Comparison of ENCODE assay signal across 26 mouse cellular contexts in genomic region chr8:58313482-58313881, GRCm38 (mm10).
"Had no signal": no experiment of that assay in that cellular context is flagged by ENCODE, and none has a peak within 500 bp of the region (broad histone marks: within the 10 kb centered on the region; RNA-seq: fewer than 3 reads in every experiment).

No protein-coding gene starts in this region.

- H3K9me3 ChIP-seq: heart, embryonic 13.5 days; heart, embryonic 15.5 days; hindbrain, embryonic 13.5 days; intestine, embryonic 15.5 days; limb, embryonic 13.5 days; limb, embryonic 15.5 days; liver, embryonic 12.5 days had no signal

- H3K36me3 ChIP-seq: heart, embryonic 13.5 days; heart, embryonic 15.5 days; hindbrain, embryonic 13.5 days; intestine, embryonic 15.5 days; limb, embryonic 13.5 days; limb, embryonic 15.5 days; liver, embryonic 12.5 days had no signal

- DNase-seq: gastrocnemius, postnatal 14 days; gastrocnemius, postnatal 36 days; heart, adult 11 months; heart, adult 2 months; heart, postnatal 14 days; heart, postnatal 36 days; kidney, adult 18-20 months; kidney, adult 8-10 months; kidney, postnatal 10 days; kidney, postnatal 25 days; kidney, postnatal 4 days; left cerebral cortex, postnatal 4 days had no signal

- H3K4me3 ChIP-seq: heart, adult 2 months; heart, embryonic 13.5 days; heart, embryonic 15.5 days; hindbrain, embryonic 13.5 days; intestine, embryonic 15.5 days; layer of hippocampus, adult 2 months; left cerebral cortex, adult 2 months; limb, embryonic 13.5 days; limb, embryonic 15.5 days; liver, embryonic 12.5 days had no signal

- H3K4me1 ChIP-seq: heart, embryonic 13.5 days; heart, embryonic 15.5 days; hindbrain, embryonic 13.5 days; intestine, embryonic 15.5 days; limb, embryonic 13.5 days; limb, embryonic 15.5 days; liver, embryonic 12.5 days had no signal

- H3K4me2 ChIP-seq: heart, embryonic 11.5 days; heart, embryonic 13.5 days; heart, embryonic 15.5 days; hindbrain, embryonic 13.5 days; intestine, embryonic 15.5 days; limb, embryonic 13.5 days; limb, embryonic 15.5 days; liver, embryonic 12.5 days had no signal

- H3K27me3 ChIP-seq: heart, embryonic 13.5 days; heart, embryonic 15.5 days; hindbrain, embryonic 13.5 days; intestine, embryonic 15.5 days; limb, embryonic 13.5 days; limb, embryonic 15.5 days; liver, embryonic 12.5 days had no signal

- H3K9ac ChIP-seq: heart, embryonic 13.5 days; heart, embryonic 15.5 days; hindbrain, embryonic 13.5 days; intestine, embryonic 15.5 days; limb, embryonic 13.5 days; limb, embryonic 15.5 days; liver, embryonic 12.5 days; liver, embryonic 14.5 days had no signal

- H3K27ac ChIP-seq: heart, adult 2 months; heart, embryonic 13.5 days; heart, embryonic 15.5 days; hindbrain, embryonic 13.5 days; intestine, embryonic 15.5 days; layer of hippocampus, adult 2 months; left cerebral cortex, adult 2 months; limb, embryonic 13.5 days; limb, embryonic 15.5 days; liver, embryonic 12.5 days; liver, embryonic 14.5 days had no signal

- ATAC-seq: hindbrain, embryonic 16.5 days; inflammation-experienced regulatory T-cells, adult 6 months; intestine, embryonic 15.5 days; intestine, postnatal 0 days; liver, embryonic 12.5 days had no signal
